Mouse (Mus musculus) spleen, postnatal 36 days (tissue): ENCODE measurements around the gene Gm20917.
"Not testable (repeated sequence)": the region's sequence is repeated elsewhere in the genome, so short reads cannot be mapped to it uniquely, and the experiment has no call there.

Experiments
- DNase-seq, 2 experiments: peaks; one replicate each; pipeline ENCODE4 v3.0.0; 2022; ENCODE audit warnings: low spot score in 2 of 2, mixed read lengths in 1 of 2

Gm20917 gene

GRCm38 (mm10) chrY:79151022-79151421 is at the start of gene Gm20917:
Gene Gm20917, minus strand, starts transcription at chrY:79151122.
- not testable (repeated sequence) for DNase-seq
